Mouse (Mus musculus) Patski (cell line): ENCODE measurements around the gene Gm16223. TPM values are rescaled to one million over a fixed set of nuclear protein-coding genes. Genes with fewer than 3 reads are reported as not detected.

Experiments used
- ATAC-seq: fragments of 100-300 bp; one replicate; pipeline ENCODE4 v1.8.0; 2021
- CTCF ChIA-PET: fragments of 350-600 bp; sonication (Branson Sonifier 250); formaldehyde crosslinking; loops from one replicate; lab custom pipeline; 2022; ENCODE audit warnings: inconsistent platforms; lab: Charles Lee
- POLR2A ChIA-PET: fragments of 350-600 bp; sonication (Branson Sonifier 250); formaldehyde crosslinking; loops from one replicate; lab custom pipeline; 2022; ENCODE audit warnings: antibody characterized with exemption, inconsistent platforms; lab: Charles Lee
- DNase-seq: peaks from one replicate; pipeline ENCODE4 v3.0.0-alpha.2; 2011; ENCODE audit warnings: low read depth, low spot score
- H3K27me3 ChIP-seq: fragments of 371-371 bp; one replicate; pipeline ENCODE4 v1.5.1; 2021
- CTCF ChIP-seq: fragments of 100-300 bp; IDR thresholded peaks from one replicate; pipeline ENCODE4 v1.5.1; 2021
- in situ Hi-C: fragments of 300-500 bp; cut with MboI; formaldehyde crosslinking; loops from 3 replicates; pipeline ENCODE4 v1.11.1; 2018; ENCODE audit warnings: low pct_unique_long_range_greater_than_20kb, mixed read lengths
- polyA plus RNA-seq: library from polyadenylated mRNA; unstranded; gene quantifications from one replicate; pipeline ENCODE4 v1.2.3, GENCODE M21; 2021

Gene Gm16223
- polyA plus RNA-seq, 1 experiment from 2014 or later: 0.32 TPM

DNA sequence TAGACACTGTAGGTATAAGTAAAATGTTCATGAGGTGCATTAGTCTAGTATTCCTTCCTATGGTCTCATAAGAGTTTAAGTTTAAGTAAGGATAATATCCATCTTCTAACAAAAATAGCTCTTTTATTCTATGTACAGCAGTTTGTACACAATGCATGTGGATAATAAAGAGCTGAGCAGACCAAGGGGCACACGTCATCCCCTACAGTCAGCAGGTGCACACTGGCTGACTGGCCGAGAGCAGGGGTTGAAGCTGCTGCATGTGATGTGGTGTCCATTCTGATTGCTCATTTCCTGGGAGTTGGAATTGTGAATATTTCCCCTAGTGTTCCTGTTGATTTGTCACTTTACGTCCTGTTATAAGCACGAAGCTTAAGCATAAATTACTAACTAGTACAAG is 144.6 kb downstream of the Gm16223 start:
- no peak for TF ChIP-seq CTCF

DNA sequence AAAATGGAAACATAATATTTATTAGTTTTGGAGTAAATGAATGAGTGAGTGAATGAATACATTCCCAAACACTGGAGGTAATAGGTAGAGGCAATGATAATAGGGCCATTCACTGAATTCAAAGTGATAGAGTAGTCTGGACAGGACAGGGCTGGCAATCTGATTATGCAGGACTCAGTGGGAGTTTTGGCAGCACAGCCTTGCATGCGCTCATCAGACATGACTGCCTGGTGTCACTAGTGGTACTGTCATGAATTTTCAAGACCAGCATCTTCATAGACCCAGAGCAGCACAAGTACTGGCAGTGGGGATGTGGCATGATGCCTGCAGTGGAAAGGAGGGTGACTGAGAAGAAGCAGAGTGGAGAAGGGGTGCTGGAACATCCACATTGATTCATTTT is 157.1 kb downstream of the Gm16223 start:
- ChIA-PET CTCF (no interaction called here), POLR2A (no interaction called here)
- ATAC-seq (no peak), DNase-seq (no peak)
- TF ChIP-seq CTCF: no peak
- in situ Hi-C loops: no loop called here
- no peaks in the 10 kb centered on the region for H3K27me3 ChIP-seq

More for the DNA sequence above, 144.6 kb downstream of the Gm16223 start:
- ChIA-PET CTCF (no interaction called here), POLR2A (no interaction called here)
- no peak for ATAC-seq
- no peaks in the 10 kb centered on the region for H3K27me3 ChIP-seq
- DNase-seq: no peak
- in situ Hi-C loops: no loop called here

- no peaks in the 10 kb centered on the region for H3K27me3 ChIP-seq
- ChIA-PET CTCF (interaction anchor here (0.9 to 1.1 kb wide), 2 partner anchors 9 to 11 kb away, joined by 3 to 4 read pairs; no protein-coding TSS in a partner anchor), POLR2A (no interaction called here)
- in situ Hi-C loops: no loop called here
- no peak for TF ChIP-seq CTCF
- ATAC-seq (no peak), DNase-seq (no peak)
Measured at GRCm38 (mm10) chr5:42228631-42229030, 160.9 kb downstream of the Gm16223 start.

DNA sequence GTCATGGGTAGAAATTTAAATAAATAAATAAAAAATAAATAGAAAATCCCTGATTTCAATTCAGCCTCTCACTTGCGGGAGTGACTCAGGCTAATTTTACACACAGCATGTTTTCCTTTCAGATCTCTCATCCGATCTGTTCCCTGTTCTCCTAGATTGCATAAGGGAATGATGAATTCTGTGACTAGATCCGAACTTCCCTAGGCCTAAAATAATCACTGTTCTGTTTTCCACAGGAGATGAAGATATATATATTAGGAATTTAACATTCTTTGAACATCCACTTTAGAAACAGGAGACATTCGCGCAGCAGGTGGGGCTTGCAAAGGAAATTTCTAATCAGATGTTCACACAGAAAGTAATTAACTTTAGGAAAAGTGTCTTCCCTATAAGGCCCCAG is 171.5 kb downstream of the Gm16223 start:
- no peak for TF ChIP-seq CTCF
- in situ Hi-C loops: no loop called here
- ATAC-seq (no peak), DNase-seq (no peak)
- H3K27me3 ChIP-seq: no peaks in the 10 kb centered on the region
- ChIA-PET POLR2A (no interaction called here), CTCF (interaction anchor here (1.2 kb wide), 1 partner anchor 8 kb away, joined by 3 read pairs; no protein-coding TSS in a partner anchor)

- no peaks in the 10 kb centered on the region for H3K27me3 ChIP-seq
- no peak for ATAC-seq
- DNase-seq: no peak
- POLR2A ChIA-PET: no interaction called here
- TF ChIP-seq CTCF: no peak
- CTCF ChIA-PET: no interaction called here
- in situ Hi-C loops: no loop called here
Measured at GRCm38 (mm10) chr5:42239806-42240205, 172.0 kb downstream of the Gm16223 start.

- ATAC-seq (no peak), DNase-seq (no peak)
- H3K27me3 ChIP-seq: no peaks in the 10 kb centered on the region
- in situ Hi-C loops: no loop called here
- CTCF ChIA-PET: no interaction called here
- TF ChIP-seq CTCF: no peak
- POLR2A ChIA-PET: no interaction called here
Measured at GRCm38 (mm10) chr5:42250376-42250775, 182.6 kb downstream of the Gm16223 start.

Other genes with a start within 250 kb of the Gm16223 start
- 26.5 TPM for gene Bod1l, start 223.6 kb upstream of the Gm16223 start, polyA plus RNA-seq